Mouse (Mus musculus) bone marrow, adult 2 months (tissue): ENCODE results near the gene Adam22. TPM values are rescaled to one million over a fixed set of nuclear protein-coding genes. Genes with fewer than 3 reads are reported as not detected.

Experiments used
- H3K27ac ChIP-seq: fragments of 200-500 bp; 2 replicates; pipeline ENCODE4 v1.5.1; 2012; ENCODE audit warnings: low read depth, mild to moderate bottlenecking, control low read depth, inconsistent platforms, low read length; ENCODE audit not compliant: control insufficient read depth, poor library complexity, insufficient read depth
- H3K4me1 ChIP-seq: fragments of 200-500 bp; 2 replicates; pipeline ENCODE4 v1.6.1; 2011; ENCODE audit warnings: low read length; ENCODE audit not compliant: control insufficient read depth, insufficient read depth
- H3K4me3 ChIP-seq: fragments of 200-500 bp; replicated peaks from 2 replicates; pipeline ENCODE3; 2011; ENCODE audit warnings: mild to moderate bottlenecking, low read depth, low read length, control low read depth; ENCODE audit not compliant: control insufficient read depth
- CTCF ChIP-seq: fragments of 200-500 bp; IDR thresholded peaks from 2 replicates; pipeline ENCODE4 v1.5.1; 2011; ENCODE audit warnings: low read length, control low read depth; ENCODE audit not compliant: control insufficient read depth, insufficient read depth
- POLR2A ChIP-seq: fragments of 200-500 bp; IDR thresholded peaks from 2 replicates; pipeline ENCODE4 v1.6.1; 2011; ENCODE audit warnings: low read depth, mild to moderate bottlenecking, control low read depth, low read length, borderline replicate concordance; ENCODE audit not compliant: control insufficient read depth
- WGBS: fragments of 180-500 bp; shearing (Covaris S2); methylation state at CpG from one replicate; pipeline ENCODE4 v1.1.7; 2018; 5-methylcytosine and 5-hydroxymethylcytosine counted together
- polyA plus RNA-seq: library from polyadenylated mRNA; stranded (reverse); fragments of >200 nt; gene quantifications from 2 replicates; pipeline ENCODE4 v1.2.4, GENCODE M21; 2011; ENCODE audit warnings: low replicate concordance; ENCODE audit not compliant: missing spikeins, insufficient read depth, insufficient read length

The Adam22 gene
- polyA plus RNA-seq, 1 experiment: 0.97 TPM

DNA sequence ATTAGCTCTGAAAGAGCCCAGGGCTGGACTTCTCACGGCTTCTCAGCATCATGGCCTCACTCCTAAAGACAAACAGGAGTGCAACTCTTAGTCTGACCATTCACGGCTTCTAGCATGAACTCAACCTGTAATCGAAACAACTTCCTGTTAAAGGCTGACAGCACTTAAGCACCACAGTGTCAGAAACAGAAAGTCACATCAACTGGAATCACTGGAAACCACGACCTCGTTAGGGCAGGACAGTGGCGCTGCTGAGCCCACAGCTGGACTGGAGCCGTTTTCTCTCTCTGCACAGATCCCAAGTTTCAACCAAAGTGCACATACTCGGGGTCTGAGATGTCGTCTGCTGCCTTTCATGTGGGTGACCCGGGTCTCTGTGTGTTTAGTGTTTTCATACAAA, 18.4 kb downstream of the Adam22 start:
- Histone ChIP-seq H3K4me1 (no peaks in the 10 kb centered on the region; the same call in 1 of the 2 replicates), H3K27ac (no peak overlapping the region), H3K4me3 (no peak overlapping the region)
- WGBS: 12% methylated on average over 10 of the region's 10 CpGs
- no peak for TF ChIP-seq POLR2A
- TF ChIP-seq CTCF: no peak

DNA sequence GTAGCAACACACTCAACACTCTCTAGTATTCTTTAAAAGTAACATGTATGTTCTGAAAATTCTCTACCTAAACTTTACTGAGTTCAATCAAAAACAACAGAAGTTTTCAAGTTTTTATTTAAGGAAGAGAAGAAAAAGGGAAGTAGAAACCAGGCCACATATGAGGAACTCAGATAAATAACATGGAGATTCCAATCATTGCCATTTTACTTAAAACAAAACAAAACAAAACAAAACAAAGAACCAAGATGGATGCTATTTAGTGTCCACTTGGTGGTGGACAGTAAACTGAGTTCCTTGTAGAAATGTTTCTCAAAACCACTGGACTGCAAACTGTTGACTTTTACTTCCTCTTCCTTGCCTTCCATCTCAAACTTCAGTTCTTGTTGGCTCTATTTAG, 21.6 kb downstream of the Adam22 start:
- H3K4me1 ChIP-seq: no peaks in the 10 kb centered on the region; the same call in 1 of the 2 replicates
- TF ChIP-seq POLR2A (no peak), CTCF (no peak)
- no peak overlapping the region for H3K4me3 ChIP-seq
- H3K27ac ChIP-seq: no peak overlapping the region

DNA sequence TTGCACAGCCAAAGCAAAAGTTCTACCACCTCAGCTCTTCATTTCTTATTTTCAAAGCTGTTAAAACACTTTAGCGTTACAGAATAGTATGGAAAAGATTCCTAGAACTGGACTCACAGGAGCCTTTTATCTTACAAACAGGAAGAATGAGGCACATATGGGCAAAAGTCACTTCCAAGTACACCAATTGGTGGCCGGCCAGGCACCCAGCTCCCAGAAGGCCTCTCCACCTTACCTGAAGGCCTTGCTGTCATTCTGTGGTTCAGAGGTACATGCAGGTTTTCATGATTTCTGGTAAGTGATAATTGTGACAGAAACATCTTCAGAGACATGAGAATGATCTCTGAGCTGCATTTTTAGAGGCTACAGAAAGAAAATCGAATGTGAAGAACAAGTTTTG, 24.7 kb downstream of the Adam22 start:
- Histone ChIP-seq H3K27ac (no peak overlapping the region), H3K4me1 (no peaks in the 10 kb centered on the region; the same call in 1 of the 2 replicates), H3K4me3 (no peak overlapping the region)
- 86% methylated on average over 3 of the region's 3 CpGs for WGBS
- TF ChIP-seq CTCF (no peak), POLR2A (no peak)

DNA sequence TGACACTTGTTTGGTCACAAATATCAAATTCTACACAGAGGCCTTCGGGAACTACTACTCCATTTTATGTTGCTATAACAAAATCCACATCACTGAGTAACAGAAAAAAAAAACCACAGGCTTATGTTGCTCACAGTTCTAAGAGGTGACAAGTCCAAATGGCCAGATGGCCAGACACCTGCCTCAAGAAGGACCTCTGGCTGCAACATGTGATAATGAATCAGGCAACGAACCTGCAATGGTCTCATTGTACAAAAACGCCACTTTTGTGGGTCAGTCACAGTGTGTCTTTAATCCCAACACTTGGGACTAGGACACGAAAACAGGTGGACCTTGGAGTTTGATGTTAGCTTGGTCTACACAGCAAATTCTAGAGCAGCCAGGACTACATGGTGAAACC, 26.3 kb downstream of the Adam22 start:
- no peak overlapping the region for H3K4me3 ChIP-seq
- no peak overlapping the region for H3K27ac ChIP-seq
- H3K4me1 ChIP-seq: no peaks in the 10 kb centered on the region; the same call in 1 of the 2 replicates
- 79% methylated on average over 4 of the region's 4 CpGs for WGBS
- TF ChIP-seq POLR2A (no peak), CTCF (no peak)

DNA sequence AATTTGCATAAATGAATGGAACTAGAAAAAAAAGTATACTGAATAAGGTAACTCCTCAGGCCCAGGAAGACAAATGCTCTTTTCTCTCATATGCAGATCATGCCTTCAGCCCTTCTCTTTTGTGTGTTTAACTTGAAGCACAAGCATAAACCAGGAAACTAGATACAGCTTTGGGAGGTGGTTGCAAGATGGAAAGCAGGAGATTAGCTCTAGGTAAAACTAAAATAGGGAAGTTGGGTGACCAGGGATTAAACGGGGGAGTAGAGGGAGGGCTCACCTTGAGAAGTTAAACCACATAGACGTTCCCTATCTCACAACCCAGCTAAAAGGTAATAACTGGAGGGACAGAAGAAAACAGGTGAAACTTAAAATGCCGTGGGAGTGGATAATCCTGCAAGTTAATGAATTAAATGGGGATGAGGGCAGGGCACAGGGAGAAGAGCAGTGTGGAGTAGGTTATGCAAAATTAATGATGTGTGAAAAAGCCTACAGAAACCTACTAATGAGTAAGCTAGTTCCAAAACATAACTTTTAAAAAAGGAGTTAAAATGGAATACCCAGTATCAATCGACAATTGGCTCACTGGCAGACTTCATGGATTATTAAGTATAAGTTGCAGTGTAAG, 40.2 kb downstream of the Adam22 start:
- Histone ChIP-seq H3K4me1 (no peaks in the 10 kb centered on the region), H3K27ac (no peak overlapping the region), H3K4me3 (no peak overlapping the region)
- 37% methylated on average over 4 of the region's 4 CpGs for WGBS
- TF ChIP-seq POLR2A: no peak
- no peak for TF ChIP-seq CTCF

DNA sequence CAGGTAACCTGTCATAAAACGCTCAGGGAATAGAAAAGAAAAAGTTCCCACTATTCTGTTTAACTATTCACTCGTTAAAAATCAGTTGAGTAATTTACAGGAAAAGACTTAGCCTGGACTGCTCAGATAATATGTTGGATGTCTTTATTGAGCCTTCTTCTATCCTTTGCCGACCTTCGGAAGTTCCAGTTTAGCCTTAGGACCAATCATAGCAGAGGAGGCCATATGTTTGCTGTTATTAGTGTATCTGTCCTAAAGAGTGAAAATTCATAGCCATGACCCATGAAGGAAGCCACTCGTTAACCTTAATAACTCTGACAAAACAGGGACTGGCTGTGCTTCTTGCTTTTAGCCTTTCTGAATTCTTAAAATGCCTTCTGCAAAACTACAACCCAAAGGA, 41.3 kb downstream of the Adam22 start:
- no peak overlapping the region for H3K4me3 ChIP-seq
- WGBS: 80% methylated on average over 5 of the region's 5 CpGs
- H3K4me1 ChIP-seq: no peaks in the 10 kb centered on the region
- TF ChIP-seq POLR2A: no peak
- no peak overlapping the region for H3K27ac ChIP-seq

DNA sequence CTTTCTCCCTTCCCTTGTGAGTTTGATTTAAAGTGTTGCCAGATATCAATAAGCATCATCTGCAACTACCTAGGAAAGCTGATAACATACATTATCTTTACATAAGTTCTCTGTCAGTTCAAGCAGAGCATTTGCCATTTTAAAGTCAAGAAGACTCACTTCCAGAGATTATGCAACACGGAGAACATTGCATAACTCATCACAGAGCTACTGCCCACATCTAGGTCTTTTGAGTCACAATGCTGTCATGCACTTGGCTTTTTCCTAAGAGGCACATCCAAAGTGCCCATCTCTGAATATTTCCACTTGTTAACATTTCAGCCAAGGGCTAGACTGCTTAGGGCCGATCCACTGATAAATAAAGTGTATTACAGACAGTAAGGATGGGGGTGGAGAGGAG, 55.6 kb downstream of the Adam22 start:
- 72% methylated on average over 2 of the region's 2 CpGs for WGBS

DNA sequence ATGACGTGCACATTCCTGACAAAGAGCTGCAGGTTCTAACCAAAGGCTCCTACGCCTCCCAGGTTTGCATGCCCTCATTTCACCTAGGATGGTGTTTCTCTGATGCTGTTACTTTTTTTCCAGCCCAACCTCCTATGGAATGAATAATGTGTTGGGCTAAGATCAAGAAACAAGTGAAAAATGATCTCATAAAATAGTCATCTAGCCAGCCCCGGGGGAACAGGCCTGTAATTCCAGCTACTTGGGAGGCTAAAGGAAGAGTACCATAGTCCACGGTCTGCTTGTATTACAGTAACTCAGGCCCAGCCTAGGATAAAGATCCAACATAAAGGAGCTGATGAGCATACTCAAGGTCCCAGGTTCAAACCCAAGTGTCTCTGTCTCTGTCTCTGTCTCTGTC, 57.1 kb downstream of the Adam22 start:
- no peak overlapping the region for H3K4me3 ChIP-seq
- 80% methylated on average over 4 of the region's 4 CpGs for WGBS
- no peak overlapping the region for H3K27ac ChIP-seq
- TF ChIP-seq POLR2A (no peak), CTCF (no peak)
- no peaks in the 10 kb centered on the region for H3K4me1 ChIP-seq

More for the DNA sequence above, 55.6 kb downstream of the Adam22 start:
- H3K4me3 ChIP-seq: no peak overlapping the region
- no peak overlapping the region for H3K27ac ChIP-seq
- H3K4me1 ChIP-seq: no peaks in the 10 kb centered on the region
- TF ChIP-seq CTCF (no peak), POLR2A (no peak)

DNA sequence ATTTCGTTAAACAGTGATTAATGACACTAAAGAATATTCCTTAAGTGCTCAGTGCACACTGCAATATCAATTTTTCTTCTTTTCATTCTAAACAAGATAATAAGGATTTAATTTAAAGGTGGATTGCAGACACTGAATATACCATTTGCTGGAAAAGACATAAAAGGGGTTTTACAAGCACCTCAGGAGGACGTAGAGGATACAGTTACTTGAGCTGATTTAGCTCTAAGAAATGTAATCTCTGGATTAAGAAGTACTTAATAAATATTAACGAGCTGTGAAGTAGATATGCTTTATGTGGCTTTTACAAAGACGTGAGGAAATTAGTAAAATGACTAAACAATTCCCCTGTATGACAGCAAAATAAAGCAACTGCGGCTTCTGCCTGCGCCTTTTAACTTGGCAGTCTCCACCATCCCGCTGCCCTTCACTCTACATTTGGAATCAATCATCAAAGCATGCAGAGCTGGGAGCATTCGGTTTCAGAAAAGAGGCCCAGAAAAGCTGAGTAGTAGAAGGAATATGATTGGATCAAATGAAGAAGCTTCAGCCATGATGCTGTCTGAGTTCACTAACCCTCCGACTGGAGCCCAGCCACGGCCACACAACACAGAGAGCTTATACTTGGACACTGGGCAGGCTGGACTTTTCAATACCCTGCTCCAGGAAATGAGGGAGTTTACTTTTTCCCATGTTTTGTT, 70.1 kb downstream of the Adam22 start:
- Histone ChIP-seq H3K4me1 (no peaks in the 10 kb centered on the region), H3K4me3 (no peak overlapping the region), H3K27ac (no peak overlapping the region)
- TF ChIP-seq POLR2A (no peak), CTCF (no peak)
- WGBS: 80% methylated on average over 10 of the region's 10 CpGs
